8 mouse cellular contexts compared by ENCODE assay signal in the genomic region with DNA sequence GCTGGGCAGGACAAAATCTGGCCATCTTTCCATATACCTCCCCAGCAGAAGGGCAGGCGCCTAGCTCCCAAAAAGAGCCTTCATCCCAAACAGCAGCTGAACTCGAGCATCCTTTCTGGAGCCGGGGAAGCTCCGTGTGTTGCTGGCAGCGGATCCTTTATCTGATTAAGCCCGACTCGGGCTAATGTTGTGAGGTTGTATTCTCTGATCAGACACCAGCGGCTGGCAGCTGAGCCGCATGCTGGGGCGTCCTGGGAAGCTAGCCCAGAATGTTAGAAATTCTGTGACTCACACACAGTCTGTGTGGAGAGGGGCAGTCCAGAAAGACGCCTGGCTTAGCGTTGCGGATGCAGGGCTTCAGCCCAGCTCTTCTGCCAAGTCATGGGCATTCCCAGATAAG.
DNase-seq lines count a peak whose midpoint lies in the region; ATAC-seq and TF ChIP-seq lines count a peak whose summit lies in the region.

No protein-coding gene starts in this region.

- H3K4me3 ChIP-seq in limb, embryonic 14.5 days (replicated peaks; ENCODE audit: low read length), result no peak overlapping the region
- H3K4me3 ChIP-seq in limb, embryonic 10.5 days, result no peak overlapping the region
- no peak overlapping the region for H3K4me3 ChIP-seq in midbrain, postnatal 0 days (ENCODE audit: low read depth, low read length)

- no peak for TF ChIP-seq POLR2A in limb, embryonic 14.5 days (IDR thresholded peaks at IDR 0.05; ENCODE audit: borderline replicate concordance, extremely low read depth, insufficient read depth, insufficient read length)

- peak; percentile 16 for DNase-seq in limb, embryonic 14.5 days (ENCODE audit: low spot score)
- no peak for DNase-seq in limb, embryonic 10.5 days (ENCODE audit: low spot score)
- peak; percentile 60 to 62 for DNase-seq in cerebellum, adult 18-20 months
- peak; percentile 55 for DNase-seq in heart, postnatal 4 days
- DNase-seq in midbrain, postnatal 0 days (ENCODE audit: low spot score), result peak; percentile 83
- no peak for DNase-seq in gastrocnemius, postnatal 25 days
- no peak for DNase-seq in urinary bladder, postnatal 10 days (ENCODE audit: low spot score)

- WGBS in limb, embryonic 14.5 days, result 53% methylated on average over 13 of the region's 13 CpGs
- WGBS in limb, embryonic 10.5 days, result 73% methylated on average over 13 of the region's 13 CpGs
- 23% methylated on average over 13 of the region's 13 CpGs for WGBS in midbrain, postnatal 0 days

- no peaks in the 10 kb centered on the region for H3K36me3 ChIP-seq in limb, embryonic 14.5 days (ENCODE audit: control insufficient read depth, insufficient read depth, low read length)
- H3K36me3 ChIP-seq in limb, embryonic 10.5 days, result no peaks in the 10 kb centered on the region
- no peaks in the 10 kb centered on the region for H3K36me3 ChIP-seq in midbrain, postnatal 0 days (ENCODE audit: insufficient read depth, low read length)

- no peak overlapping the region for H3K9ac ChIP-seq in limb, embryonic 14.5 days (ENCODE audit: low read depth, low read length, severe bottlenecking)
- no peak overlapping the region for H3K9ac ChIP-seq in midbrain, postnatal 0 days (replicated peaks; ENCODE audit: low read length, poor library complexity, severe bottlenecking)

- no peak for TF ChIP-seq CTCF in midbrain, postnatal 0 days (IDR thresholded peaks at IDR 0.05)

- H3K9me3 ChIP-seq in limb, embryonic 14.5 days (ENCODE audit: control insufficient read depth, low read length), result no peaks in the 10 kb centered on the region
- no peaks in the 10 kb centered on the region for H3K9me3 ChIP-seq in limb, embryonic 10.5 days (replicated peaks)
- no peaks in the 10 kb centered on the region for H3K9me3 ChIP-seq in midbrain, postnatal 0 days (ENCODE audit: low read length)

- no peak overlapping the region for H3K27ac ChIP-seq in limb, embryonic 14.5 days (replicated peaks; ENCODE audit: low read depth, low read length)
- H3K27ac ChIP-seq in limb, embryonic 10.5 days, result no peak overlapping the region
- no peak overlapping the region for H3K27ac ChIP-seq in midbrain, postnatal 0 days (ENCODE audit: low read depth, low read length)

- ATAC-seq in limb, embryonic 14.5 days (ENCODE audit: low FRiP score, low read depth), result no peak
- no peak for ATAC-seq in midbrain, postnatal 0 days (ENCODE audit: low FRiP score)
- ATAC-seq in megakaryocyte, adult 5-6 weeks (ENCODE audit: poor library complexity, severe bottlenecking), result no peak

- no peaks in the 10 kb centered on the region for H3K27me3 ChIP-seq in limb, embryonic 14.5 days (ENCODE audit: control insufficient read depth, insufficient read depth, low read length)
- H3K27me3 ChIP-seq in limb, embryonic 10.5 days (ENCODE audit: low read depth, poor library complexity, severe bottlenecking), result no peaks in the 10 kb centered on the region
- 0 out of 2 replicates have a peak, but pooled peaks cover 3% of the 10 kb centered on the region for H3K27me3 ChIP-seq in midbrain, postnatal 0 days (ENCODE audit: insufficient read depth, low read length)

- no peaks in the 10 kb centered on the region for H3K4me1 ChIP-seq in limb, embryonic 14.5 days (ENCODE audit: control insufficient read depth, insufficient read depth, low read length)
- 0 out of 2 replicates have a peak, but pooled peaks cover 2% of the 10 kb centered on the region for H3K4me1 ChIP-seq in limb, embryonic 10.5 days
- peaks cover 2% of the 10 kb centered on the region; the same call in 1 of the 2 replicates for H3K4me1 ChIP-seq in midbrain, postnatal 0 days (ENCODE audit: insufficient read depth, low read length)

- no peak overlapping the region for H3K4me2 ChIP-seq in limb, embryonic 14.5 days (replicated peaks; ENCODE audit: low read depth, low read length, severe bottlenecking)
- no peak overlapping the region for H3K4me2 ChIP-seq in midbrain, postnatal 0 days (ENCODE audit: low read depth, low read length, poor library complexity, severe bottlenecking)

Comparison
In these comparisons a context has a peak if more than half of its experiments do, and no peak if none do; other contexts are left out.
1. DNase-seq: peak in limb, embryonic 14.5 days (single experiment), cerebellum, adult 18-20 months (2 of 2), heart, postnatal 4 days (single experiment) and midbrain, postnatal 0 days (single experiment); none in limb, embryonic 10.5 days (single experiment), gastrocnemius, postnatal 25 days (single experiment) and urinary bladder, postnatal 10 days (single experiment).